Mouse (Mus musculus): ENCODE measurements at regions not wholly inside any gene's neighbourhood (a gene's known extent, or its start where the extent isn't known, plus 50 kb on each side); places are given as distances from the start of the nearest gene placed in this dataset.
A peak's percentile ranks its signal among the peaks of the same experiment; 100 is the strongest.

DNA sequence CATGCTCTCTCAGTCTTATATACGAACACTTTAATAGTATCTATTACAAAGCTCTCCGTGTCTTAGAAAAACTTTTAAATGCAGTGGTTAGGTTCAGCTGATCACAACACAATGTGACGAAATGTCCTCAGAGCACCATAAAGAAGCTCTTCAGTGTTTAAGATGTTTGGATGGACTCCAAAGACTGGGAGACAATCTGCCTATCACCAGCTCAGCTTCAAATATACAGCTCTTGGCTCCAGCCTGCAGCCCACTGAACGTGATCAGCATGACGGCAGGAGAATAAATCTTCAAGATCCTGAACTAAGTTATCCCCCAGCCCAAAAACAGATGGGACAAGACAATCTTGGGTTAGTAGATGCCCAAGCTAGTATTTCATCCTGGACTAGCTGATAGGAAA, 116.7 kb upstream of the Hnrnpa3 start:
- H3K27ac ChIP-seq (ENCODE audit: low read depth, low read length), result no peak overlapping the region
- peaks cover 3% of the 10 kb centered on the region; the same call in 1 of the 2 replicates for H3K27me3 ChIP-seq (ENCODE audit: control insufficient read depth, insufficient read depth, low read length)
- H3K36me3 ChIP-seq (ENCODE audit: control insufficient read depth, insufficient read depth, low read length), result no peaks in the 10 kb centered on the region
- H3K4me1 ChIP-seq (ENCODE audit: control insufficient read depth, insufficient read depth, low read length), result no peaks in the 10 kb centered on the region; the same call in 1 of the 2 replicates
- H3K4me2 ChIP-seq (replicated peaks; ENCODE audit: low read depth, low read length), result no peak overlapping the region
- no peak for ATAC-seq (ENCODE audit: low FRiP score, low TSS enrichment)
- no peaks in the 10 kb centered on the region for H3K9me3 ChIP-seq (ENCODE audit: control insufficient read depth, low read length)
- WGBS, result 57% methylated on average over 5 of the region's 5 CpGs
- H3K4me3 ChIP-seq (ENCODE audit: low read length), result no peak overlapping the region
- no peak overlapping the region for H3K9ac ChIP-seq (ENCODE audit: low read depth, low read length)

DNA sequence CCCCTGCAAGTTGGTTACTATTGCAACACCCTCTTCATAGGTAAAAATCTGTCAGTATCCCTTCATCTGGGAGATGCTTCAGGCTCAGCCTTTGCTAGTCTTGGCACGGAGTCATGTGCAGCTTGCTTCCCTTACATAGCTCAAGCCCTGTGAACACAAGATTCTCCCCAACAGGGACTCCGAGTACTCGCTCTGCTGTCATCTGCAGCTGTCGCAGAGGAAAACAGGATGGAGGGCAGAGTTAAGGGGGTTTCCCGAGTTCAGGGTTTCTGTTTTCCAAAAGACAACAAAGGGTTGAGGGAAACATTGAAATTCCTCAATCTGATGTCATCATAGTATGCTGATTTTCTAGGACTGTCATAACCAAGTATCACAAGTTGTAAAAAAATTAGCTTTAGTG, 116.3 kb upstream of the Hnrnpa3 start:
- WGBS, result 49% methylated on average over 5 of the region's 5 CpGs
- H3K36me3 ChIP-seq (ENCODE audit: control insufficient read depth, insufficient read depth, low read length), result no peaks in the 10 kb centered on the region
- H3K27ac ChIP-seq (ENCODE audit: low read depth, low read length), result no peak overlapping the region
- H3K4me1 ChIP-seq (ENCODE audit: control insufficient read depth, insufficient read depth, low read length), result no peaks in the 10 kb centered on the region; the same call in 1 of the 2 replicates
- H3K9me3 ChIP-seq (ENCODE audit: control insufficient read depth, low read length), result no peaks in the 10 kb centered on the region
- no peak overlapping the region for H3K9ac ChIP-seq (ENCODE audit: low read depth, low read length)
- ATAC-seq (ENCODE audit: low FRiP score, low TSS enrichment), result no peak
- no peak overlapping the region for H3K4me2 ChIP-seq (replicated peaks; ENCODE audit: low read depth, low read length)
- H3K27me3 ChIP-seq (ENCODE audit: control insufficient read depth, insufficient read depth, low read length), result peaks cover 3% of the 10 kb centered on the region; the same call in 1 of the 2 replicates
- no peak overlapping the region for H3K4me3 ChIP-seq (ENCODE audit: low read length)

DNA sequence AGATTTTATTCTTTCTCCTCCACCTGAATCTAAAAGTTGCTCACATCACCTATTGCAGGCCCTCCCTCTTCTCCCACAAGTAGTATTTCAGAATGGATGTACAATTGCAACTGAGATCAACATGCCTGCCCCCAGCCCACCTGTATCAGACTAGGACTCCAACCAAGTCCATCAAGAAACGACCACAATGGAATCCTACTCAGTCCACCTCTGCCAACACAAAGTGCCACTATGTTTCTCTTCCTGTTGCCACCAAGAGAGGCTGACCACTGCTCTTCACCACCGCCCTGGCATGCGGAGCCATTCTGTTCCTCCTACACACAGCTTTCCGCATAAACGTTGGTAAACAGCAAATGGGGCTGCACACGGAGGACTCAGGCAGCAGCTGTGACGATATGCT, 113.1 kb upstream of the Hnrnpa3 start:
- H3K4me3 ChIP-seq (ENCODE audit: low read length), result no peak overlapping the region
- H3K9ac ChIP-seq (ENCODE audit: low read depth, low read length), result no peak overlapping the region
- H3K4me2 ChIP-seq (replicated peaks; ENCODE audit: low read depth, low read length), result no peak overlapping the region
- H3K9me3 ChIP-seq (ENCODE audit: control insufficient read depth, low read length), result no peaks in the 10 kb centered on the region
- no peak for ATAC-seq (ENCODE audit: low FRiP score, low TSS enrichment)
- peaks cover 3% of the 10 kb centered on the region; the same call in 1 of the 2 replicates for H3K27me3 ChIP-seq (ENCODE audit: control insufficient read depth, insufficient read depth, low read length)
- no peaks in the 10 kb centered on the region for H3K36me3 ChIP-seq (ENCODE audit: control insufficient read depth, insufficient read depth, low read length)
- no peaks in the 10 kb centered on the region for H3K4me1 ChIP-seq (ENCODE audit: control insufficient read depth, insufficient read depth, low read length)
- WGBS, result 74% methylated on average over 7 of the region's 7 CpGs
- H3K27ac ChIP-seq (ENCODE audit: low read depth, low read length), result no peak overlapping the region

DNA sequence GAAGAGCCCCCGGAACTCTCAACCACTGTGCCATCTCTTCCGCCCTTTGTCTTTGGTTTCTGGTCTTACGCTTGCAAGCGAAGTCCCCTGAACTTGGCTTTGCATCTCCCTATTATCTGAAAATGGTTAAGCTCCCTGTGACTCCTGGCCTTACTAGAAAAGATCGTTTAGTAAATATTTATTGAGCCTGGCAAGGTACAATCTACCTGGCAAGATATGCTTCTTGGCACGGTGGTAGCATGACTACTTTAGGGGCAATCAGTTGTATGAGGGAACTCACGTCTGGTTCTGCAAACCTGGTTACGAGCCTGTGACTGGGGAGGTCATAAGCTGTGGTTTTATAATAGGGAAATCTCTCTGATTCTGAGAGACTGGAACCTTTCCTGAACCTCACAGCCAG, 103.4 kb upstream of the Hnrnpa3 start:
- Histone ChIP-seq H3K27me3 (ENCODE audit: control insufficient read depth, insufficient read depth, low read length) (no peaks in the 10 kb centered on the region), H3K27ac (ENCODE audit: low read depth, low read length) (no peak overlapping the region), H3K4me1 (ENCODE audit: control insufficient read depth, insufficient read depth, low read length) (no peaks in the 10 kb centered on the region), H3K9me3 (ENCODE audit: control insufficient read depth, low read length) (no peaks in the 10 kb centered on the region), H3K4me3 (ENCODE audit: low read length) (no peak overlapping the region), H3K36me3 (ENCODE audit: control insufficient read depth, insufficient read depth, low read length) (no peaks in the 10 kb centered on the region), H3K9ac (ENCODE audit: low read depth, low read length) (no peak overlapping the region), H3K4me2 (replicated peaks; ENCODE audit: low read depth, low read length) (no peak overlapping the region)
- no peak for ATAC-seq (ENCODE audit: low FRiP score, low TSS enrichment)
- 92% methylated on average over 8 of the region's 8 CpGs for WGBS

DNA sequence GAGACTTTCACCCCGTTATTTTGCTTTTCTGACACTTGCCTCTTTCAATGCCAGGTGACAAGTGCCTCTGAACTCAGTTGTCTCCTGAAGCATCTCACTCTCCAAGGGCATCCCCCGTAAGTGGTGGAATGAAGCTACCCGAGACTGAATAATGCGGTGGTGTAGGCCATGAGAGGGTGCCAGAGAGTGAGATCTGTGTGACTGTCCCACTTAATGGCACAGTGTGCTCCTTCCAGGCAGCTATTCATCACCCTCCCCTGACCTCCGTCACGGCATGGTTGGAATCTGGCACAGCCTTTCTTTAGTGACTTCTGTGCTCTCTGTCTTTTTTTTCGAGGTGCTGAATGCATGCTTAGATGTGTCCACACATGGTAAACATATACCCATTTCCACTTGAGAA, 102.3 kb upstream of the Hnrnpa3 start:
- no peaks in the 10 kb centered on the region for H3K9me3 ChIP-seq (ENCODE audit: control insufficient read depth, low read length)
- H3K4me3 ChIP-seq (ENCODE audit: low read length), result no peak overlapping the region
- no peak overlapping the region for H3K9ac ChIP-seq (ENCODE audit: low read depth, low read length)
- 44% methylated on average over 7 of the region's 7 CpGs for WGBS
- H3K4me1 ChIP-seq (ENCODE audit: control insufficient read depth, insufficient read depth, low read length), result no peaks in the 10 kb centered on the region
- H3K27ac ChIP-seq (ENCODE audit: low read depth, low read length), result no peak overlapping the region
- no peak for ATAC-seq (ENCODE audit: low FRiP score, low TSS enrichment)
- no peaks in the 10 kb centered on the region for H3K27me3 ChIP-seq (ENCODE audit: control insufficient read depth, insufficient read depth, low read length)
- H3K4me2 ChIP-seq (replicated peaks; ENCODE audit: low read depth, low read length), result no peak overlapping the region
- no peaks in the 10 kb centered on the region for H3K36me3 ChIP-seq (ENCODE audit: control insufficient read depth, insufficient read depth, low read length)

DNA sequence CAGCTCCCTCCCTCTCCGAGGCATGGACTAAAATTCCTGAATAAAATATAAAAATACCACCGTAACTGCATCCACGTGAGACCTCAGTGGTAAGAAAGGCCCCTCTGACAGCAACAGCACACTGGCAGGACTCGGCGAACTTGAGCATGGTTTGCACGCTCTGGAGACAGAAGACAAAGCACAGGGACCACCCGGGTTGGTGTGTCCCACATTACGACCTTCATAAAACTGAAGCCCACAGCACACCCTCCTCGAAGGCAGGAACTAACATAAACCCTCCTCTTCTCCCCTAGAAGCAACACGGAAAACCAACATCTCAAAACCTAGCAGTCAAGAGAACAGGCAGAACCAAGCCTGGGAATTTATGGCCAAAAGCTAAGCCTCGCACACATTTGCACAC, 101.7 kb upstream of the Hnrnpa3 start:
- Histone ChIP-seq H3K36me3 (ENCODE audit: control insufficient read depth, insufficient read depth, low read length) (no peaks in the 10 kb centered on the region), H3K4me1 (ENCODE audit: control insufficient read depth, insufficient read depth, low read length) (no peaks in the 10 kb centered on the region), H3K9ac (ENCODE audit: low read depth, low read length) (0 out of 2 replicates have a peak overlapping the region, but pooled peaks have one; percentile 14), H3K27ac (ENCODE audit: low read depth, low read length) (no peak overlapping the region), H3K27me3 (ENCODE audit: control insufficient read depth, insufficient read depth, low read length) (no peaks in the 10 kb centered on the region), H3K9me3 (ENCODE audit: control insufficient read depth, low read length) (no peaks in the 10 kb centered on the region), H3K4me3 (ENCODE audit: low read length) (no peak overlapping the region), H3K4me2 (replicated peaks; ENCODE audit: low read depth, low read length) (no peak overlapping the region)
- 26% methylated on average over 11 of the region's 11 CpGs for WGBS
- no peak for ATAC-seq (ENCODE audit: low FRiP score, low TSS enrichment)

DNA sequence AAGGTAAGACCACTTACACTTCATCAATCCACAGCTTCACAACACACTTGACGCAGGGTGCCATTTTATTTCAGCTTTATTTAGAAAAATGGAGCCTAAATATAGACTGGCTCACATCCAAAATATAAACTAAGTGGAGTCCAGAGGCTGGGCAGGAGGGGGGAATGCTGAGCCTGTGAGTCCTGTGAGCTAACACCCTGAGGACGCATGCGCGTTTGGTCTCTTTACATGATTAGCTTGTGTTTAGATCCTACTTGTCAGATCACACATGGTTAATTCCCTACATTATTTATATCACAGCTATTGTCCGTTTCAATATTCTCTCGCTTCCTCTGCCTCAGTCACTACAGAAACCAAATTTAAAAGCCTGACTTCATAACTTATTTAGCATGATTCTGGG, 99.1 kb upstream of the Hnrnpa3 start:
- Histone ChIP-seq H3K4me3 (ENCODE audit: low read length) (no peak overlapping the region), H3K4me1 (ENCODE audit: control insufficient read depth, insufficient read depth, low read length) (no peaks in the 10 kb centered on the region), H3K4me2 (replicated peaks; ENCODE audit: low read depth, low read length) (no peak overlapping the region), H3K9me3 (ENCODE audit: control insufficient read depth, low read length) (no peaks in the 10 kb centered on the region), H3K36me3 (ENCODE audit: control insufficient read depth, insufficient read depth, low read length) (no peaks in the 10 kb centered on the region), H3K27ac (ENCODE audit: low read depth, low read length) (no peak overlapping the region), H3K27me3 (ENCODE audit: control insufficient read depth, insufficient read depth, low read length) (no peaks in the 10 kb centered on the region), H3K9ac (ENCODE audit: low read depth, low read length) (no peak overlapping the region)
- ATAC-seq (ENCODE audit: low FRiP score, low TSS enrichment), result no peak
- 79% methylated on average over 6 of the region's 6 CpGs for WGBS

DNA sequence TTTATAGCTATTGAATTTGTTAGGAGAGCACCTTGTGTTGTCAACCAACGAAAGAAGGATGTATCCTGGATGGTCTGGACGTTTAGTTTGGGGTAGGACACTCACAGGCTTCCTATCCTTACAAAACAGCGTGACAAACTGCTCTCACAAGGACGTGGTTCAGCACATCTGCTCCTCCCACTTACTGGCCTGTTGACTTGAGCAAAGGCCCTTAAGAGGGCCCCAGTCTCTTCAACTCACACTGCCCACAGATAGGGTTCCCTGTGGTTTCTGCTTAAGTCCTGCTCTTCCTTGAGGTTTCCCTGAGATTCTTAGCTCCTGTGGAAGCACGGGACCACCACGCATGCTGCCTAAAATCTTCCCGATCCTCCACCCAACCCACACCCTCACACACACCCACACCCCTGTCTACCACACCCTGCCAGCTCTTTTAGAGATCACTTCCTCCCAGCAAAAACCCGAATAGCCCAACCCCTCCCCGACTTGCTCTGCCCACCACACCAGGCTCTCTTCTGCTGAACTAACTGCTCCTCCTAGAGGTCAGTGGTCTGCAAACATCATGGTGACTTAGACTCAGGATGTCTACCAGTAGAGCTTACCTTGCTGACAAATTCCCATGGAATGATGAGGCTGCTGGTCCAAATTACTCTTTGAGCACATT, 95.7 kb upstream of the Hnrnpa3 start:
- ATAC-seq (ENCODE audit: low FRiP score, low TSS enrichment), result no peak
- WGBS, result 47% methylated on average over 9 of the region's 9 CpGs
- no peak overlapping the region for H3K27ac ChIP-seq (ENCODE audit: low read depth, low read length)
- no peak overlapping the region for H3K4me3 ChIP-seq (ENCODE audit: low read length)
- H3K27me3 ChIP-seq (ENCODE audit: control insufficient read depth, insufficient read depth, low read length), result no peaks in the 10 kb centered on the region
- H3K9me3 ChIP-seq (ENCODE audit: control insufficient read depth, low read length), result no peaks in the 10 kb centered on the region
- no peaks in the 10 kb centered on the region for H3K4me1 ChIP-seq (ENCODE audit: control insufficient read depth, insufficient read depth, low read length)
- H3K36me3 ChIP-seq (ENCODE audit: control insufficient read depth, insufficient read depth, low read length), result no peaks in the 10 kb centered on the region
- H3K9ac ChIP-seq (ENCODE audit: low read depth, low read length), result no peak overlapping the region
- no peak overlapping the region for H3K4me2 ChIP-seq (replicated peaks; ENCODE audit: low read depth, low read length)

DNA sequence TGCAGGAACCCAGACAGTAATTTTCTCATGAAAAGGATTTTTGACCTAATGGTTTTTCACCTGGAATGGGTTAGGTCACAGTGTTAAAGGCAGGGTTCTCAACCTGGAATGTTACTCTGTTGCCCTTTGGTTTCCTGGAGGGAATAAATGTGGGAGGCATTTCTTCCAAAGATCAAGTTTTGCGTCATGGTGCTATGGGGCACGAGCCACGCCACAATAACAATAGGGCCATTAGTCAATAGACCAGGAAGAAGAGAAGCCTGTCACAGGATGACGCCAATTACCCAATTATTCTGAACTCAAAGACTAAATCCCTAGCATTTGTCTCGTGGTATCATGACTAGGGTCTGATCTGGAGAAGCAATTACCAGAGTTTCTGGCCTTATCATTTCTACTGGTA, 94.3 kb upstream of the Hnrnpa3 start:
- no peaks in the 10 kb centered on the region for H3K27me3 ChIP-seq (ENCODE audit: control insufficient read depth, insufficient read depth, low read length)
- no peaks in the 10 kb centered on the region for H3K36me3 ChIP-seq (ENCODE audit: control insufficient read depth, insufficient read depth, low read length)
- no peak overlapping the region for H3K4me3 ChIP-seq (ENCODE audit: low read length)
- 47% methylated on average over 5 of the region's 5 CpGs for WGBS
- no peak overlapping the region for H3K9ac ChIP-seq (ENCODE audit: low read depth, low read length)
- no peak for ATAC-seq (ENCODE audit: low FRiP score, low TSS enrichment)
- H3K4me1 ChIP-seq (ENCODE audit: control insufficient read depth, insufficient read depth, low read length), result no peaks in the 10 kb centered on the region
- H3K9me3 ChIP-seq (ENCODE audit: control insufficient read depth, low read length), result no peaks in the 10 kb centered on the region
- no peak overlapping the region for H3K27ac ChIP-seq (ENCODE audit: low read depth, low read length)
- H3K4me2 ChIP-seq (replicated peaks; ENCODE audit: low read depth, low read length), result no peak overlapping the region
